Mouse (Mus musculus): ENCODE data around the gene Krt33a.

The Krt33a gene

DNA sequence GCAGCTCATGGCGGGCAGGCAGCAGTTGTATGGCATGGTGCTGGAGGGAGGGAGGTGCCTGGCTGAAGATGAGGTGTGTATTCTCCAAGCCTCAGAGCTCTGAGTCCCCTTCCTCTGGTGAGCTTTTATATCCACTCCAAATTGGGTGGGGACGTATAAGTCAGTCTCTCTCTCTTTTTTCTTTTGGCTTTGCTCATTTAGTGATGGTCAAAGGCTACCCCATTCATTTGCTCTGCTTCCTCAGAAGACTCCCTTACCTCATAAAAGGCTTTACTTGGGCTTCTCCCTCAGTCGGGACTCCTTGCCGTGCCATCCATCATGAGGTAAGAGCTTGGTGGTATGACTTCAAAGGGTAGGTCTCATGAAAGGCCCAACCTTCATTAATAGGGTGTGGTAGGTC lies at the start of gene Krt33a:
Gene Krt33a (minus strand): TSS at position 101 of the 400 bp plus-strand sequence.
- in situ Hi-C loops (cut with MboI, MseI): loop anchor here in 1 of 2 experiments (10.0 kb wide), 1 partner anchor 551 kb away; no protein-coding TSS in a partner anchor

DNA sequence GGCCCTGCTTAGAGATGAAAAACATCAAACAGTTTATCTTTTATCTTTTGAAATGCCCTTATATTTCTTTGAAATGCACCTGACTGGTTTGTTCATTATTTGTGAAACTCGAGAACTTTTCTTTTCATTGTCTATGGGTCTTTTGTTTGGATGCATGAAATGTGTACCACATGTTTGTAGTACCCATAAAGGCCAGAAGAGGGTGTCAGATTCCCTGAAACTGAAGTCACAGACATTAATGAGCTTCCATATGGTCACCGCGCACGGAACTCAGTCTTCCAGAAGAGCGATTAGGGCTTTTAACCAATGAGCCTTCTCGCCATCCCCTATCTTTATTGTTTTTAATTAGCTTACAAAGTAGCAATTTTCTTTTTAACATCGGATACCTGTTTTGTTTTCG lies 42.9 kb upstream of the Krt33a start:
- in situ Hi-C loops (cut with MboI, MseI): no loop called here

DNA sequence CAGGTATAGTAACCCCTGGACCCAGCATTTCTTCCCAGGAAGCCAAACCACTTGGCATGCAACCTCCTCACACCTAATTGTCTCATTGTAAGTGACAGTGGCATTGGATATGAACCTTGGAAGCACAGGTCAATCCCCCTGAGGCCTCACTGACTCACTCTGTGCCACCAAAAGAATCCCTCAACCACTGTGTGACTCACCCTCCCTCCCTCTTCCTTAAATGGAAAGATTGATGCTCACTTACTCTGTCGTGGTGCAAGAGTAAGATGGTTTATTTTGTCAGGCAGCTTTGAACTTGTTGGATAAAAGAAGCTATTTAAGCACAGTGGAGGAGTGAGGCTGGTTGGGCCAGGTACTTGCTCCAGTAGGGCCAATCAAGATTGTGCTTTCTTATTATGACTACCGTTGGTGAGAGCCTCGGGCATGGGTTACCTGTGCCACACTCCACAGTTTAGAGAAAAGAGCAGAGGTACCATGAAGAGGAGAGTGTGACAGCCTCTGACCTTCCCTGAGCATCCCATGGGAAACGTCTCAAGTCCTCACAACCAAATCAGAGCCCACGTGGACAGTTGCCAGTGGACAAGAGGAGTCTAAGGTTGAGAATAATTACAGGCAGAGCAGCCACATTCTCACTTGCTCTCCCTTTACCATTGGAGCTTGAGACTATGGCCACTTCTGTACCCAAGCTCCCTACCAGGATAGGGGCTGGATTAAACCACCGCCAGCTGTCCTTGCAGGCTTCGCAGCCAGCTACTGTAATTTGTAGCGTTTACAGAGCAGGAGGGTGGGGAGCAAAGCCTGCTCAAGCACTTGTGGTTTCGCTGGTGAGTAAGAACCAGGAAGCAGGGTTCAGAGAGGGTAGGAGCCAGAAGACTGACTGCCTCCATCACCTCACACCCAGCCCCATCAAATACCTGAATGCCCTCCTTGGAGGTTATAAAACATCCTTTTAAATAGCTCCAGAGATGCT lies 40.0 kb upstream of the Krt33a start:
- in situ Hi-C loops (cut with MboI, MseI): no loop called here

- in situ Hi-C loops (cut with MboI, MseI): no loop called here
Measured at GRCm38 (mm10) chr11:100050451-100050850, 34.4 kb upstream of the Krt33a start, which contains the start of gene Krt31. Gene Krt31 (minus strand): TSS chr11:100050551.

DNA sequence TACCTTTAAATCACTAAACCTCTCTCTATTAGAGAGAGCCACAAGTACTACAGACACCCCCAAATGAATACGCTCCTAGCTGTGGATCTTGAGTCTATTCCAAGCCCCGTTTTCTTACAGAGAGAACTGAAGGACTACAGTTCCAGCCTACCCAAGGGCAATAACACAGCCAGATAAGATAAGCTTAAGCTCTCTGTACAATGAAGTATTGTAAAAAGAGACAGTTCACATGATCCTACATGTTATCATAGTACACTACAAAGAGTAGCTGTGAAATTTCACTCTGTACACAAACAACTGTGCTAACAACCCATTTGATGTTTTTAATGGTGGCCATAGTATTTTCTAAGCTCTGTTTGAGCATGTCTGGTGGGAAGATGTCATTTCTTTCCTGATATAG lies 31.2 kb upstream of the Krt33a start:
- in situ Hi-C loops (cut with MboI, MseI): no loop called here

GRCm38 (mm10) chr11:100046303-100046866 lies 30.4 kb upstream of the Krt33a start:
- in situ Hi-C loops (cut with MboI, MseI): no loop called here

GRCm38 (mm10) chr11:100041454-100041853 lies 25.4 kb upstream of the Krt33a start, which contains the start of gene Krt34:
Gene Krt34 (minus strand): TSS chr11:100041554.
- in situ Hi-C loops (cut with MboI, MseI): no loop called here

GRCm38 (mm10) chr11:100029768-100030167 lies 13.8 kb upstream of the Krt33a start, which contains the start of gene Krt33b:
Gene Krt33b (minus strand): TSS chr11:100029868.
- in situ Hi-C loops (cut with MboI, MseI): no loop called here

DNA sequence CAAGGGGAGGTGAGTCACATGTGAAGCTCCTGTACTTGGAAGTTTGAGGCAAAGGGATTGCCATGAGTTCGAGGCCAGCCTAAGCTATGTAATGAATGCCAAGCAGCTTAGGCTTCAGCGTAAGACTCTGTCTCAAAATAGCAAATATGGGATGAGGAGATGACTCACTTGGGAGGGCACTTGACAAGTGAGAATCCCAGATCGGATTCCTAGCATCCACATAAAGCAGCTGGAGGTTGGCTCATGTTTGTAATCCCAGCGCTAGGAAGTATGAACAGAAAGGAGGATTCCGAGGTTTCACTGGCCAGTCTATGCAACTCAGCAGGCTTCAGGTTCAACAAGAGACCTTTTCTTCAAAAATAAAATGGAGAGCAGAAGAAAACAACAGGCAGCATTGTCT lies 5.4 kb upstream of the Krt33a start:
- in situ Hi-C loops (cut with MboI, MseI): no loop called here

GRCm38 (mm10) chr11:100019466-100019865 lies 3.5 kb upstream of the Krt33a start:
- in situ Hi-C loops (cut with MboI, MseI): loop anchor here in 1 of 2 experiments (10.0 kb wide), 1 partner anchor 555 kb away; no protein-coding TSS in a partner anchor

DNA sequence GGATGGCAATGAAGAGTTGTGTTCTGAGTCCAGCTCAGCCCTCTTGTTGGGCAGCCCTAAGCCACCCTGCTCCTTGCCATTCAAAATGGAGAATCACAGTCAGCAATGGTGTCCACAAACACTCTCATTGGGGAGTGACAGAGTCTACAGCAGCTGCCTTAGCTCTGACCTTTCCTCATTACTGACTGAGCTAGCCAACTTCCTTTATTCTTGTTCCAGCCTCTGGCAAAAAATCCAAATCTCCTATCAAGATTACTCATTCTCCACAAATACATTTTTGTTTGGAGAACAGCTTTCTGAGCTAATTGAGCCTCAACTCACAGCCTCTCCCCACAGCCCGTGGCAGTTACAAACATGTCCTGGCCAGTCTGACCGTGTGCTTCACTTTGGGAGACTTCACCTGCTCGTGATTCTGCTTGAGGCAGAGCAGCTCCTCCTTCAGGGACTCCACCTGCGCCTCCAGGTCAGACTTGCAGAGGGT lies 2.3 kb downstream of the Krt33a start:
- in situ Hi-C loops (cut with MboI, MseI): loop anchor here in 1 of 2 experiments (10.0 kb wide), 1 partner anchor 549 kb away; no protein-coding TSS in a partner anchor

GRCm38 (mm10) chr11:100010682-100011081 lies 5.3 kb downstream of the Krt33a start:
- in situ Hi-C loops (cut with MboI, MseI): loop anchor here in 1 of 2 experiments (10.0 kb wide), 1 partner anchor 546 kb away; no protein-coding TSS in a partner anchor

GRCm38 (mm10) chr11:100008336-100008735 lies 7.7 kb downstream of the Krt33a start:
- in situ Hi-C loops (cut with MboI, MseI): loop anchor here in 1 of 2 experiments (5.0 kb wide), 1 partner anchor 546 kb away; no protein-coding TSS in a partner anchor

GRCm38 (mm10) chr11:100006624-100007023 lies 9.4 kb downstream of the Krt33a start:
- in situ Hi-C loops (cut with MboI, MseI): loop anchor here in 1 of 2 experiments (5.0 kb wide), 1 partner anchor 544 kb away; no protein-coding TSS in a partner anchor

- in situ Hi-C loops (cut with MboI, MseI): loop anchor here in 1 of 2 experiments (5.0 kb wide), 1 partner anchor 544 kb away; no protein-coding TSS in a partner anchor
Measured at GRCm38 (mm10) chr11:100005905-100006304, 10.1 kb downstream of the Krt33a start.

GRCm38 (mm10) chr11:100004846-100005245 lies 11.2 kb downstream of the Krt33a start:
- in situ Hi-C loops (cut with MboI, MseI): loop anchor here in 1 of 2 experiments (5.0 kb wide), 1 partner anchor 543 kb away; no protein-coding TSS in a partner anchor

DNA sequence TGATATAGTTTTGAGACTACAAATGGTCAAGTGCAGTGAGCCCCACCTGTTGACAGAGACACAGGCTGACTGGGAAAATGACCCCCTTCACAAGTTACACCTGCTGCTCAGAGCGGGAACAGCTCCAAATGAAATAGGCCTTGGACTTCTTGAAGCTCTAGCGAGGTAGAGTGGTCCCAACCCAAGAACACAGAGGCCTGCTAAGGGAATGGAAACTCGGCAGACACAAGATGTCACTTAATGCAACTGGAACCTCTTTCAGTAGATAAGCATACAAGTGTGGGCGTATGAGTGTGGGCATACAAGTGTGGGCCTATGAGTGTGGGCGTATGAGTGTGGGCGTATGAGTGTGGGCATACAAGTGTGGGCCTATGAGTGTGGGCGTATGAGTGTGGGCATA lies 16.9 kb downstream of the Krt33a start:
- in situ Hi-C loops (cut with MboI, MseI): no loop called here

DNA sequence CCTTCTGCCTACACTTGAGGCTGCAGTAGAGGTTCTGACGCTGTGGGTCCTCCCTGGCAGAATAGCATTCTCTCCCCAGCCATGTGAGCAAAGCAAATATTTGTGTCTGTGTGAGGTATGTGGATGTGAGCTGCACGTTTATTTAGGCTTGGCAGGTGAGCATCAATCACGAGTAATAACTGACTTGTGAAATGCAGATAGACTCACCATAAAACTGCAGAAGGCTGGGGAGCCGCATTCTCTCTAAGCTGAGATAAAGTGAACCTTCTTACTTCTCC lies 21.7 kb downstream of the Krt33a start:
- in situ Hi-C loops (cut with MboI, MseI): no loop called here

GRCm38 (mm10) chr11:99993620-99994383 lies 22.2 kb downstream of the Krt33a start, which contains the start of gene Krtap17-1:
Gene Krtap17-1 (minus strand): TSS chr11:99993994.
- in situ Hi-C loops (cut with MboI, MseI): no loop called here

DNA sequence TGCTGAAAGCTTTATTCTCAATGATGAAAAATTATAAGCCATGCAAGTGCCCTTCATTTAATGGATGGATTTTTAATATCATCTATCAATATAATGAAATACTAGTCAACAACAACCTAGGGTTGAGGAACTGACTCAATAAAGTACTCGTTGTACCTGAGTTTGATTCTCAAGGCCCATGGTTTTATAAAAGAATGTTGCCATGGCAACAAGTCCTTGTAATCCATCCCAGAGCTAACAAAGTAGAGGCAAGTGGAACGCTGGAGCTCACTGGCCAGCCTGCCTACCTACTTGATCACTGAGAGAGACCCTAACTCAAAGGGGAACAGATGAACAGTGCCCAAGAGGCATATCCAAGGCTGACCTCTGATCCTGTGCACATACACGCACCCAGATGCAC lies 25.4 kb downstream of the Krt33a start:
- in situ Hi-C loops (cut with MboI, MseI): no loop called here

GRCm38 (mm10) chr11:99989881-99990405 lies 26.1 kb downstream of the Krt33a start:
- in situ Hi-C loops (cut with MboI, MseI): no loop called here

Data from T-helper 17 cell (primary cell).